Mouse (Mus musculus): ENCODE results near the gene Lmln. TPM values are rescaled to one million over a fixed set of nuclear protein-coding genes. Genes with fewer than 3 reads are reported as not detected.

Lmln gene
- polyA plus RNA-seq, 1 experiment, result 1.7 TPM

DNA sequence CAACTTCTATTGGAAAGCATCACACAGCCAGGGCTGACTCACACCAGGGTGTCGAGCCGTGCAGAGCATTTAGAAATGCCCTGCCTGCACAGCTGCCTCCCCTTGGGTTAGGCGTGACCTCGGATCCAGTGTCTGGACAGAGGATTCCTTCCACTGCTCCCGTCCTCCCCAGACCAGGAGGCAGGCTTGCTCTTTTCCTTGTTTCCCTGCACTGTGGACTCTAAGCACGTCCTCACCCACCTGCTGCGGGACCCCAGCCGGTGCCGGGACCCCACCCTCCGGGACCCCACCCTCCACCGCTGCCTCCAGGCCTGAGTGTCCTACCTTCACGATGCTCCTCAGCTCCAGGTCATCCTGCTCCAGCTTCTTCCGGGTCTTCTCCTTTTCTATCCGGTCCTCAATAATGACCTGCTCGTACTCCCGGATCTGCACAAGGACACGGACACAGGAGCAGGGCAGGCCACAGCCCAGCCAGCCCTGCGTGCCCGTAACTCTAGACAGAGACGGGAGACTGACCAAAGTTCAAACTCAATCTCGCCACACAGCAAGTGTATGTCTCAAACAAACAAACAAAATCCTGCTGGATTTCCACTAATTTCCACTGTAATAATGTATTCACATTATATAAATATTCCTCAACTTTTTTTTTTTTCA, 43.1 kb upstream of the Lmln start:
- H3K36me3 ChIP-seq (ENCODE audit: control insufficient read depth, insufficient read depth, low read length), result peaks cover 9% of the 10 kb centered on the region
- H3K4me1 ChIP-seq (ENCODE audit: control insufficient read depth, insufficient read depth, insufficient read length, low read length), result peaks cover 2% of the 10 kb centered on the region; the same call in 1 of the 2 replicates
- peak overlapping the region; percentile 59 for H3K4me3 ChIP-seq (ENCODE audit: low read depth, low read length)
- H3K27ac ChIP-seq (ENCODE audit: insufficient read depth, low read depth, low read length), result no peak overlapping the region
- TF ChIP-seq POLR2A (IDR thresholded peaks at IDR 0.05; ENCODE audit: low read depth, low read length) (no peak), CTCF (IDR thresholded peaks at IDR 0.05; ENCODE audit: extremely low read depth, insufficient read length, insufficient replicate concordance, low read depth, low read length) (no peak)
- no peaks in the 10 kb centered on the region for H3K27me3 ChIP-seq (ENCODE audit: control insufficient read depth, insufficient read depth, low read length)
- 27% methylated on average over 21 of the region's 21 CpGs for WGBS

DNA sequence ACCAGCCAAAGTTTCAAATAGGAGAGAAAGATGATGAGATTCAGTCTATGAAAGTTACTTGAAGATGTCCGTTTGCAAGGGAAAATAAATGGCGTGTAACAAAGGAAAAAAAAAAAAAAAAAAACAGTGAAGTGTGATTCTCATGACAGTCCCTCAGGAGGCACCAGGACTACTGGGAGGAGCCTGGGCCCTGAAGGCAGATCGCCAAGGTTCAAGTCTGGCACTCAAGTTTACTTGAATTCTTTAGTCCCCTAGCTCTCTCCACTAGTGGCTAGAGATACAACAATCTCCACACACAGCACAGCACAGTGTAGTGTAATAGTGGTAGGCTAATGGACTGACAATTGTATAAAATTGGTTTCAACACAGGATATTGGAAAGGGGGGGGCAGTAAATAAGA, 40.9 kb upstream of the Lmln start:
- Histone ChIP-seq H3K4me3 (ENCODE audit: low read depth, low read length) (no peak overlapping the region), H3K27ac (ENCODE audit: insufficient read depth, low read depth, low read length) (no peak overlapping the region), H3K36me3 (ENCODE audit: control insufficient read depth, insufficient read depth, low read length) (no peaks in the 10 kb centered on the region), H3K27me3 (ENCODE audit: control insufficient read depth, insufficient read depth, low read length) (no peaks in the 10 kb centered on the region), H3K4me1 (ENCODE audit: control insufficient read depth, insufficient read depth, insufficient read length, low read length) (peaks cover 2% of the 10 kb centered on the region; the same call in 1 of the 2 replicates)
- TF ChIP-seq CTCF (IDR thresholded peaks at IDR 0.05; ENCODE audit: extremely low read depth, insufficient read length, insufficient replicate concordance, low read depth, low read length), result no peak
- no peak for TF ChIP-seq POLR2A (IDR thresholded peaks at IDR 0.05; ENCODE audit: low read depth, low read length)
- WGBS, result 67% methylated on average over 3 of the region's 3 CpGs

DNA sequence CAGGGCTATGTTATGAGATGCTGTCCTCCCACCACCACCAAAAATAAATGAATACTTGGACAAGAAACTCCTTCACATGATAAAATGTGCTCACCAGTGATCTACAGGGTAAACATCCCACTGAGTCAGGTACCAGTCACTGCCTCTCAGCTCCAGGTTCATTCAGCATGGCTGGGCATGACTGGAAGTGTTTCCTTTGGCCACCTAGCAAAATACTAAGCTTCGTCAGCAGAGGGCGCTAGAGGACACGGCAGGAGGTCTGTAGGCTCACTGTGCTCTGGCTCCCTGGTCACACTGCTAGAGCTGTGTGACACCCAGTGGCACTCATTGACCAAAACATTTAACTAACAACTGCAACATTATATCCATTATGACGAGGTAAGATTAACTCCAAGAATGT, 38.6 kb upstream of the Lmln start:
- H3K4me1 ChIP-seq (ENCODE audit: control insufficient read depth, insufficient read depth, insufficient read length, low read length), result 0 out of 2 replicates have a peak, but pooled peaks cover 2% of the 10 kb centered on the region
- 2% methylated on average over 4 of the region's 4 CpGs for WGBS
- H3K36me3 ChIP-seq (ENCODE audit: control insufficient read depth, insufficient read depth, low read length), result no peaks in the 10 kb centered on the region
- no peak overlapping the region for H3K27ac ChIP-seq (ENCODE audit: insufficient read depth, low read depth, low read length)
- TF ChIP-seq POLR2A (IDR thresholded peaks at IDR 0.05; ENCODE audit: low read depth, low read length) (no peak), CTCF (IDR thresholded peaks at IDR 0.05; ENCODE audit: extremely low read depth, insufficient read length, insufficient replicate concordance, low read depth, low read length) (peak; percentile 97)
- no peak overlapping the region for H3K4me3 ChIP-seq (ENCODE audit: low read depth, low read length)
- no peaks in the 10 kb centered on the region for H3K27me3 ChIP-seq (ENCODE audit: control insufficient read depth, insufficient read depth, low read length)

DNA sequence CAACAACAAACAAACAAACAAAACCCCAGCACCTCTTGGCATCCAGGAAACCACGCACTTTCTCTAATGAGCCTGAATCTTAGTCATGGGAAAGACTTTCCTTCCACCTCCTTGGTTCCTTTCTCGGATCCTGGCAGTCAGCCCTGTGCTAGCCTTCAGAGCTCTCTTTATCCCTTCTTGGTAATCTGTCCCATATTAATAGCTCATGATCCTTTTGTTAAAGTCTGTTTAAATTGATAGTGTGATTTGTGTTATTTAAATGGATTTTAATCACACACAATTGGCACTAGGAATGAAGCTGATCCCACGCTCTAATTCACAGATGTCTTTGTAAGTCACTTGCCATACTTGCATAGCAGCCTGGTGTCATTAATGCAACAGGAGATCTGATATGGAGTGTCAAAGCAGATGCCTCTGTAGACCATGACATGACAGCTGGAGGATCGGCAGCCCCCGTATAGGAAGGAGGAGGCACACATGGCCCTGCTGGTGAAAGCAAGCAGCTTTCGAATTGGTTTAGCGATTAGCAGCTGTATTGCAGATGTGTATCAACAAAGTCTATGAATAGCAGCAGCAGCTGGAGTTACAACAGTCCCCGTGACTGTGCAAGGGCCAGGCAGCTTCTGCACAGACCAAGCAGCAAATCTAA, 37.7 kb upstream of the Lmln start:
- H3K27me3 ChIP-seq (ENCODE audit: control insufficient read depth, insufficient read depth, low read length), result peaks cover 3% of the 10 kb centered on the region; the same call in 1 of the 2 replicates
- H3K27ac ChIP-seq (ENCODE audit: insufficient read depth, low read depth, low read length), result no peak overlapping the region
- no peak overlapping the region for H3K4me3 ChIP-seq (ENCODE audit: low read depth, low read length)
- no peaks in the 10 kb centered on the region for H3K36me3 ChIP-seq (ENCODE audit: control insufficient read depth, insufficient read depth, low read length)
- H3K4me1 ChIP-seq (ENCODE audit: control insufficient read depth, insufficient read depth, insufficient read length, low read length), result no peaks in the 10 kb centered on the region
- WGBS, result 71% methylated on average over 8 of the region's 8 CpGs
- TF ChIP-seq POLR2A (IDR thresholded peaks at IDR 0.05; ENCODE audit: low read depth, low read length), result no peak
- no peak for TF ChIP-seq CTCF (IDR thresholded peaks at IDR 0.05; ENCODE audit: extremely low read depth, insufficient read length, insufficient replicate concordance, low read depth, low read length)

DNA sequence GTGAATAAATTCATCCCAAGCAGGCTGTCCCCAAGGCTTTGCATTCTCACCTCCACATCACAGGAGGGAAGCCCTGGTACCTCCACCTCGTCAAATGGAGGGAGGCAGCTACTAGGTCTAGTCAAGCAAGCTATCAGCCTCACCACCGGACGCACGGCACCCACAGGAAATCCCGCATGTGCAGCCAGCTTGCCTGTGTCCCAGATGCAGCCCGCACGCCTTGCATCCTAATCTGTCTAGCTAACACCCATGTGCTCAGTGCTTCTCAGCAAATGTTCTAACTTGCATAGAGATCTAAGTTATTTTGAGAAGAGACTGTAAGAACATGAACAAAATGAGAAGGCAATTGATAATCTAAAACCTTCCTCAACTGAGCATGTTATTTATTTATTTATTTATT, 36.0 kb upstream of the Lmln start:
- no peaks in the 10 kb centered on the region for H3K36me3 ChIP-seq (ENCODE audit: control insufficient read depth, insufficient read depth, low read length)
- peaks cover 3% of the 10 kb centered on the region; the same call in 1 of the 2 replicates for H3K27me3 ChIP-seq (ENCODE audit: control insufficient read depth, insufficient read depth, low read length)
- TF ChIP-seq CTCF (IDR thresholded peaks at IDR 0.05; ENCODE audit: extremely low read depth, insufficient read length, insufficient replicate concordance, low read depth, low read length) (no peak), POLR2A (IDR thresholded peaks at IDR 0.05; ENCODE audit: low read depth, low read length) (no peak)
- WGBS, result 90% methylated on average over 7 of the region's 7 CpGs
- H3K4me3 ChIP-seq (ENCODE audit: low read depth, low read length), result no peak overlapping the region
- no peaks in the 10 kb centered on the region for H3K4me1 ChIP-seq (ENCODE audit: control insufficient read depth, insufficient read depth, insufficient read length, low read length)
- H3K27ac ChIP-seq (ENCODE audit: insufficient read depth, low read depth, low read length), result no peak overlapping the region

DNA sequence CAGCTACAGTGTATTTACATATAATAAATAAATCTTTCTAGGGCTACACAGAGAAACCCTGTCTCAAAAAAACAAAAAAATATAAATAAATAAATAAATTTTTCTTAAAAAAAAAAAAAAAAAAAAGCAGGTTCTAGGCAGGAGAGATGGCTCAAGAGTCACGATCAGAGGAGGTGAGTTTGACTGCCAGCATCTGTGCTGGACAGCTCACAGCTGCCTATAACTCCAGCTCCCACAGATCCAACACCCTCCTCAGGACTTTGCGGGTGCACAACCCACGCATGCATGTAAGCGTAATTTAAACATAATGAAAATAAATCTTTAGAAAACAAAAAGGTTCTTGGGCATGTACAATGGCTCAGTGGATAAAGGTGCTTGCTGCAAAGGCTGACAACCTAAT, 26.3 kb upstream of the Lmln start:
- TF ChIP-seq POLR2A (IDR thresholded peaks at IDR 0.05; ENCODE audit: low read depth, low read length) (no peak), CTCF (IDR thresholded peaks at IDR 0.05; ENCODE audit: extremely low read depth, insufficient read length, insufficient replicate concordance, low read depth, low read length) (no peak)
- no peaks in the 10 kb centered on the region for H3K4me1 ChIP-seq (ENCODE audit: control insufficient read depth, insufficient read depth, insufficient read length, low read length)
- no peaks in the 10 kb centered on the region for H3K36me3 ChIP-seq (ENCODE audit: control insufficient read depth, insufficient read depth, low read length)
- H3K27me3 ChIP-seq (ENCODE audit: control insufficient read depth, insufficient read depth, low read length), result no peaks in the 10 kb centered on the region
- no peak overlapping the region for H3K27ac ChIP-seq (ENCODE audit: insufficient read depth, low read depth, low read length)
- H3K4me3 ChIP-seq (ENCODE audit: low read depth, low read length), result no peak overlapping the region
- 88% methylated on average over 4 of the region's 4 CpGs for WGBS

DNA sequence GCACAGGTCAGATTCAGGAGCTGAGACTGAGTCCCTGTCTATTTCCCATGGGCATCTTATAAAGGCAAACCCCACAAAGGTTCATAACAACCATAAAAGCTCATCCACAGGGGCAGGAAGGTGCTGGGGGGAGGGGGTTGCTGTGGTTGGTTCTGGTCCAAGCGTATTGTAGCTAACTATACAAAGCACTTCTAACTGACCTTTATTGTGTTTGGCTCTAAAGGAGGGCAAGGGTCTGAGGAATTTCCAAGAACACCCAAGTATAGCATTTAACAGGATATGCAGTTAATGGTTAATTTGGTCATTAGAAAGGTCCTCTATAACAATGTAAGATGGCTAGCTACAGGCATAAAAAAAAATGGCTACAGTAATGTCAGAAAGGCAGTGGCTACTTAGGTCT, 19.6 kb upstream of the Lmln start:
- TF ChIP-seq POLR2A (IDR thresholded peaks at IDR 0.05; ENCODE audit: low read depth, low read length) (no peak), CTCF (IDR thresholded peaks at IDR 0.05; ENCODE audit: extremely low read depth, insufficient read length, insufficient replicate concordance, low read depth, low read length) (no peak)
- 89% methylated on average over 1 of the region's 1 CpGs for WGBS

More for the DNA sequence above, 19.6 kb upstream of the Lmln start:
- no peaks in the 10 kb centered on the region for H3K36me3 ChIP-seq (ENCODE audit: control insufficient read depth, insufficient read depth, low read length)
- H3K27ac ChIP-seq (ENCODE audit: insufficient read depth, low read depth, low read length), result no peak overlapping the region
- no peak overlapping the region for H3K4me3 ChIP-seq (ENCODE audit: low read depth, low read length)
- no peaks in the 10 kb centered on the region for H3K27me3 ChIP-seq (ENCODE audit: control insufficient read depth, insufficient read depth, low read length)
- H3K4me1 ChIP-seq (ENCODE audit: control insufficient read depth, insufficient read depth, insufficient read length, low read length), result no peaks in the 10 kb centered on the region

Measured in small intestine, adult 2 months (tissue).